Mouse (Mus musculus) hematopoietic multipotent progenitor cell, adult 10-12 weeks (in vitro differentiated cells): ENCODE data around the gene Ntf3. TPM values are rescaled to one million over a fixed set of nuclear protein-coding genes. Genes with fewer than 3 reads are reported as not detected.

Source experiments
- polyA plus RNA-seq: library from polyadenylated mRNA; stranded (reverse); fragments of >175 nt; gene quantifications from 2 replicates; pipeline ENCODE4 v1.2.3, GENCODE M21; 2012; ENCODE audit warnings: low replicate concordance

Ntf3 gene
- not detected in 2 replicates for polyA plus RNA-seq

GRCm38 (mm10) chr6:126166548-126167207 lies at the start of gene Ntf3:
TSS of gene Ntf3 (minus strand) at chr6:126166910.

